Mouse (Mus musculus): ENCODE results near the gene Rbfox1. TPM values are rescaled to one million over a fixed set of nuclear protein-coding genes. Genes with fewer than 3 reads are reported as not detected.
A peak's percentile ranks its signal among the peaks of the same experiment; 100 is the strongest.

Gene Rbfox1
- polyA plus RNA-seq, 1 experiment from 2014 or later: 3.3 TPM

DNA sequence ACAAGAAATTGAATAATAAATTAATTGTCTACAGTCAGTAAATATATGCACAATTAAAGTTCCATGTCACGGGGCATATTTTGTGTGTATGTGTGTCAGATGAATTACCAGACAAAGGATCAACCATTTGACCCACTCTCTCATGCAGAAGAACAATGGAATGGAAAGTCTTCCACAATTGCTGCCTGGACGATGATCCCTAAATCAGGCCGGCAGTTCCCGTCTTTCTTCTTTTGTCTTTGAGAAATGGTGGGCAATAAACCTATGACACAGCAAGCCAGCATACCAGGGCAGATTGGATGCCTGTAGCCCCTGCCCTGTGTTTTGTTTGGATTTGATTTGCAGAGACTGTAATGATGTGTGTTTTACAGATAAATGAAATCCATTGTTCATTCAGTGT is 362.4 kb downstream of the Rbfox1 start:
- Histone ChIP-seq H3K36me3 (ENCODE audit: insufficient read depth, low read length) (no peaks in the 10 kb centered on the region), H3K9ac (ENCODE audit: low read depth, low read length) (no peak overlapping the region), H3K27me3 (ENCODE audit: insufficient read depth, low read length) (no peaks in the 10 kb centered on the region), H3K4me1 (replicated peaks; ENCODE audit: insufficient read depth, low read length) (no peaks in the 10 kb centered on the region), H3K4me2 (ENCODE audit: low read length) (no peak overlapping the region), H3K27ac (no peak overlapping the region), H3K9me3 (replicated peaks; ENCODE audit: low read length) (no peaks in the 10 kb centered on the region), H3K4me3 (replicated peaks; ENCODE audit: low read depth, low read length) (no peak overlapping the region)
- ATAC-seq (replicated peaks; ENCODE audit: low FRiP score, low read depth) (no peak), DNase-seq (ENCODE audit: low spot score) (no peak)
- TF ChIP-seq CTCF (IDR thresholded peaks at IDR 0.05; ENCODE audit: low read depth): no peak
- WGBS: 26% methylated on average over 4 of the region's 4 CpGs

GRCm38 (mm10) chr16:6264557-6264956 is 379.4 kb downstream of the Rbfox1 start:
- Histone ChIP-seq H3K4me2 (ENCODE audit: low read length) (no peak overlapping the region), H3K27me3 (ENCODE audit: insufficient read depth, low read length) (no peaks in the 10 kb centered on the region), H3K27ac (no peak overlapping the region), H3K9me3 (replicated peaks; ENCODE audit: low read length) (no peaks in the 10 kb centered on the region), H3K9ac (ENCODE audit: low read depth, low read length) (no peak overlapping the region), H3K4me1 (replicated peaks; ENCODE audit: insufficient read depth, low read length) (no peaks in the 10 kb centered on the region), H3K4me3 (replicated peaks; ENCODE audit: low read depth, low read length) (no peak overlapping the region), H3K36me3 (ENCODE audit: insufficient read depth, low read length) (no peaks in the 10 kb centered on the region)
- ATAC-seq (replicated peaks; ENCODE audit: low FRiP score, low read depth): no peak
- no peak for TF ChIP-seq CTCF (IDR thresholded peaks at IDR 0.05; ENCODE audit: low read depth)
- no peak for DNase-seq (ENCODE audit: low spot score)
- 71% methylated on average over 8 of the region's 8 CpGs for WGBS

DNA sequence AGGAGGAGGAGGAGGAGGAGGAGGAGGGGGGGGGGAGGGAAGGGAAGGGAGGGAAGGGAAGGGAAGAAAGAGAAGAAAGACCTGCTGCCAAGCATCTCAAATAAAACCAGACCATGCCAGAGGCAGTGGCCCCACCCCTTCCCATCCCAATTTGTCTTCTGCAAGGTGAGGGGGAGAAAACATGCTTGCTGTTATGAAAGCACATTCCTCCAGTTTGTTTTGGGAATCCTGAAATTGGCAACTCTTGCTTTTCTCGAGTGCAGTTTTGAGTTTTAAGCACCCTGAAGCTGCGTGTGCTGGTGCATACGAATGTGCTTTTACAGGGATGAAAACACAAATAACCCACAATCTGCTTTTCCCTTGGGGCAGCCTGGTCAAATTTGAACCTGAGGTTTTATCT is 380.5 kb downstream of the Rbfox1 start:
- ATAC-seq (replicated peaks; ENCODE audit: low FRiP score, low read depth) (no peak), DNase-seq (ENCODE audit: low spot score) (no peak)
- no peaks in the 10 kb centered on the region for H3K27me3 ChIP-seq (ENCODE audit: insufficient read depth, low read length)
- no peak overlapping the region for H3K4me2 ChIP-seq (ENCODE audit: low read length)
- H3K9me3 ChIP-seq (replicated peaks; ENCODE audit: low read length): no peaks in the 10 kb centered on the region
- no peaks in the 10 kb centered on the region for H3K4me1 ChIP-seq (replicated peaks; ENCODE audit: insufficient read depth, low read length)
- TF ChIP-seq CTCF (IDR thresholded peaks at IDR 0.05; ENCODE audit: low read depth): no peak
- no peak overlapping the region for H3K27ac ChIP-seq
- H3K9ac ChIP-seq (ENCODE audit: low read depth, low read length): no peak overlapping the region
- WGBS: 72% methylated on average over 3 of the region's 3 CpGs
- H3K4me3 ChIP-seq (replicated peaks; ENCODE audit: low read depth, low read length): no peak overlapping the region
- no peaks in the 10 kb centered on the region for H3K36me3 ChIP-seq (ENCODE audit: insufficient read depth, low read length)

GRCm38 (mm10) chr16:6271596-6272370 is 386.6 kb downstream of the Rbfox1 start:
- no peak overlapping the region for H3K27ac ChIP-seq
- DNase-seq (ENCODE audit: low spot score) (no peak), ATAC-seq (replicated peaks; ENCODE audit: low FRiP score, low read depth) (no peak)
- no peaks in the 10 kb centered on the region for H3K27me3 ChIP-seq (ENCODE audit: insufficient read depth, low read length)
- H3K4me3 ChIP-seq (replicated peaks; ENCODE audit: low read depth, low read length): no peak overlapping the region
- no peak overlapping the region for H3K9ac ChIP-seq (ENCODE audit: low read depth, low read length)
- no peaks in the 10 kb centered on the region for H3K36me3 ChIP-seq (ENCODE audit: insufficient read depth, low read length)
- WGBS: 75% methylated on average over 7 of the region's 7 CpGs
- no peaks in the 10 kb centered on the region for H3K9me3 ChIP-seq (replicated peaks; ENCODE audit: low read length)
- H3K4me2 ChIP-seq (ENCODE audit: low read length): no peak overlapping the region
- H3K4me1 ChIP-seq (replicated peaks; ENCODE audit: insufficient read depth, low read length): no peaks in the 10 kb centered on the region
- no peak for TF ChIP-seq CTCF (IDR thresholded peaks at IDR 0.05; ENCODE audit: low read depth)

DNA sequence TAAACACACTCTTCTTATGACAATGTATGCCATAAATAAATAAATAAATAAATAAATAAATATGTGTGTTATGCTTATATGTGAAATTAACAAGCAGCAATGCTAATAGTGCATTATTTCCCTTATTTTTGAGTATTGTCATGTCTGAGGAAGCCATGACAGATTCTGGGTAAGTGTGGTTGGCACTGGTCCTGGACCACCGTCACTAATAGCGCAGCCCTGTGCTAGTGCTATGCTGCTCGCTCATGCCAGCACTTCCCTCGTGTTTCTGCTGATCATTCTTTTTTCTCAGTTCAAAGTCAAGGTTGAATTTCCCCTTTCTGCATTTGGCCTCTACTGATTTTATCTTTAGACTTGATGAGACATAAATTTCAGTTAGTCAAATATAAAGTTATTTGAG is 398.3 kb downstream of the Rbfox1 start:
- H3K4me3 ChIP-seq (replicated peaks; ENCODE audit: low read depth, low read length): no peak overlapping the region
- H3K27ac ChIP-seq: no peak overlapping the region
- no peaks in the 10 kb centered on the region for H3K9me3 ChIP-seq (replicated peaks; ENCODE audit: low read length)
- WGBS: 75% methylated on average over 4 of the region's 4 CpGs
- H3K27me3 ChIP-seq (ENCODE audit: insufficient read depth, low read length): no peaks in the 10 kb centered on the region
- no peak for ATAC-seq (replicated peaks; ENCODE audit: low FRiP score, low read depth)
- H3K36me3 ChIP-seq (ENCODE audit: insufficient read depth, low read length): no peaks in the 10 kb centered on the region
- H3K4me2 ChIP-seq (ENCODE audit: low read length): no peak overlapping the region
- no peaks in the 10 kb centered on the region for H3K4me1 ChIP-seq (replicated peaks; ENCODE audit: insufficient read depth, low read length)
- no peak for TF ChIP-seq CTCF (IDR thresholded peaks at IDR 0.05; ENCODE audit: low read depth)
- no peak overlapping the region for H3K9ac ChIP-seq (ENCODE audit: low read depth, low read length)
- no peak for DNase-seq (ENCODE audit: low spot score)

GRCm38 (mm10) chr16:6284317-6284716 is 399.2 kb downstream of the Rbfox1 start:
- ATAC-seq (replicated peaks; ENCODE audit: low FRiP score, low read depth) (no peak), DNase-seq (ENCODE audit: low spot score) (no peak)
- Histone ChIP-seq H3K36me3 (ENCODE audit: insufficient read depth, low read length) (no peaks in the 10 kb centered on the region), H3K27me3 (ENCODE audit: insufficient read depth, low read length) (no peaks in the 10 kb centered on the region), H3K4me1 (replicated peaks; ENCODE audit: insufficient read depth, low read length) (no peaks in the 10 kb centered on the region), H3K9me3 (replicated peaks; ENCODE audit: low read length) (no peaks in the 10 kb centered on the region), H3K4me2 (ENCODE audit: low read length) (no peak overlapping the region), H3K4me3 (replicated peaks; ENCODE audit: low read depth, low read length) (no peak overlapping the region), H3K27ac (no peak overlapping the region), H3K9ac (ENCODE audit: low read depth, low read length) (no peak overlapping the region)
- TF ChIP-seq CTCF (IDR thresholded peaks at IDR 0.05; ENCODE audit: low read depth): no peak
- 67% methylated on average over 4 of the region's 4 CpGs for WGBS

DNA sequence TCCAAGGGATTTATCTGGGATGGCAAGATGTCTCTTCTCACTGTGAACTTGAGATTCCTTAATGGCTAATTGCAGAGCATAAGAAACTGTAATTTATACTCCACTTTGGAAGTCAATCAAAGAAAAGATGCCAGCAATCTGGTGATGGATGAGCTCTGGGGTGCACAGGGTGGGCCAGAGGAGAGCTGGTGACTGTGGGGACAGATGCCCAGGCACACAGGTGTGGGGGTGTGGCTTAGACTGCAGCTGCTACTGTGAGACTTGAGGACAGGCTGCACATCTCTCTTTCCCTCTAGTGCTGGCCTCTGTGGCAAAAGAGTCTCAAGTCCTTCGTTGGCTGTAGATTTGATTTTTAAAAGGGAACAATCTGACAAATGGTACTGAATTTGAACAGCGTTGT is 402.5 kb downstream of the Rbfox1 start:
- DNase-seq (ENCODE audit: low spot score): peak; percentile 1
- ATAC-seq (replicated peaks; ENCODE audit: low FRiP score, low read depth): no peak
- Histone ChIP-seq H3K4me2 (ENCODE audit: low read length) (no peak overlapping the region), H3K4me3 (replicated peaks; ENCODE audit: low read depth, low read length) (no peak overlapping the region), H3K9me3 (replicated peaks; ENCODE audit: low read length) (no peaks in the 10 kb centered on the region), H3K27ac (no peak overlapping the region), H3K9ac (ENCODE audit: low read depth, low read length) (no peak overlapping the region), H3K36me3 (ENCODE audit: insufficient read depth, low read length) (no peaks in the 10 kb centered on the region), H3K27me3 (ENCODE audit: insufficient read depth, low read length) (no peaks in the 10 kb centered on the region), H3K4me1 (replicated peaks; ENCODE audit: insufficient read depth, low read length) (no peaks in the 10 kb centered on the region)
- WGBS: 61% methylated on average over 2 of the region's 2 CpGs
- no peak for TF ChIP-seq CTCF (IDR thresholded peaks at IDR 0.05; ENCODE audit: low read depth)

Measured in kidney, postnatal 0 days (tissue).